Mouse (Mus musculus) testis, postnatal 10 days (tissue): ENCODE data around the gene Smdt1.
A peak's percentile ranks its signal among the peaks of the same experiment; 100 is the strongest.
"Not testable (repeated sequence)": the region's sequence is repeated elsewhere in the genome, so short reads cannot be mapped to it uniquely, and the experiment has no call there.

Experiments used
- DNase-seq: peaks from one replicate; pipeline ENCODE4 v3.0.0; 2021; ENCODE audit warnings: low spot score

Smdt1 gene

DNA sequence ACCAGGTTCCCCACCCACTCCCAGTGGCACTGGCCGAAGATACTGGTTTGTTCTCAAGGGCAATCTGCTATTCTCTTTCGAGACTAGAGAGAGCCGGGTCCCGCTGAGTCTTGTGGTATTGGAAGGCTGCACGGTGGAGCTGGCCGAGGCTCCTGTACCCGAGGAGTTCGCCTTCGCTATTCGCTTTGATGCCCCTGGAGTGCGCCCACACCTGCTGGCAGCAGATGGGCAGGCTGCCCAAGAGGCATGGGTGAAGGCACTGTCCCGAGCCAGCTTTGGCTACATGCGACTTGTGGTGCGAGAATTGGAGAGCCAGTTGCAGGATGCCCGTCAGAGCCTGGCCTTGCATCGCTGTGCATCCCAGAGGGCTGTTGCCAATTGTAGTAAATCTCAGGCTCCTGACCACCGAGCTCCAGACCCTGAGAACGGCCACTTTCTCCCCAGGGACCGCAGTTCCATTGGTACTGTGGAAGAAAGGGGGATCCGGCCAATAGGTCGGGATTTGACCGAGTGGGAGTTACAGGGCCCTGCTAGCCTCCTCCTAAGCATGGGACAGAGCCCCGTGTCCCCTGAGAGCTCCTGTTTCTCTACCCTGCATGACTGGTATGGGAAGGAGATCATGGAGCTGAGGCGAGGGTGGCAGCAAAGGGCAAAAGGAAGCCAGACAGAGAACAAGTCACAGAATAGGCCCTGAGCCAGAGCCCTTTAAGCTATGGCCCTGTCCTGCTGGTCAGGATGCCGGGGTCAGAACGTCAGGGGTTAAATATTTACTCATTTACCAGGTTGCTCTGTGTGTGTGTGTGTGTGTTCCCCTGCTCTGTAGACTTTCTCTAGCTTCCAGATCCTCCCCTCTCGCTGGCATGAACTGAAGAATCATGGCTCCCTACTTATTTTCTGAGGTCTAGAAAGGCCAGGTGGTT lies 4.9 kb downstream of the Smdt1 start:
- DNase-seq = peak; percentile 50

DNA sequence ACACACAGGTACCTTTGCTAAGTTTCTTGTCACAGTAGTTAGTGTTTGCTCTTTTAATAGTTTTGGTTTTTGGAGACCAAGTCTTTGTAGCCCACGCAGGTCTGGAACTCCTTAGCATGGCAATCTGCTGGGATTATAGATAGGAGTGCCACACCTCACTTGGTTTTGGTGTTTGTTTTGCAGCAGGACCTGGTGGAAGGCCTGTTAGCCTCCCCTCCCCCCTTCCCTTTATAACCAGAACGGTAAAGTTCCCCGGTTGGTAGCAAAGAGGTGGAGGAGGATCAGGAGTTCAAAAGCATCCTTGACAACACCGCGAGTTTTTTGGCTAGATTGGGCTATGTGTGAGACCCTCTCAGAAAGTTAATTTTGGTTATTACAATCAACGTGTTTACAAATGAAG lies 6.2 kb downstream of the Smdt1 start:
- DNase-seq = no peak

DNA sequence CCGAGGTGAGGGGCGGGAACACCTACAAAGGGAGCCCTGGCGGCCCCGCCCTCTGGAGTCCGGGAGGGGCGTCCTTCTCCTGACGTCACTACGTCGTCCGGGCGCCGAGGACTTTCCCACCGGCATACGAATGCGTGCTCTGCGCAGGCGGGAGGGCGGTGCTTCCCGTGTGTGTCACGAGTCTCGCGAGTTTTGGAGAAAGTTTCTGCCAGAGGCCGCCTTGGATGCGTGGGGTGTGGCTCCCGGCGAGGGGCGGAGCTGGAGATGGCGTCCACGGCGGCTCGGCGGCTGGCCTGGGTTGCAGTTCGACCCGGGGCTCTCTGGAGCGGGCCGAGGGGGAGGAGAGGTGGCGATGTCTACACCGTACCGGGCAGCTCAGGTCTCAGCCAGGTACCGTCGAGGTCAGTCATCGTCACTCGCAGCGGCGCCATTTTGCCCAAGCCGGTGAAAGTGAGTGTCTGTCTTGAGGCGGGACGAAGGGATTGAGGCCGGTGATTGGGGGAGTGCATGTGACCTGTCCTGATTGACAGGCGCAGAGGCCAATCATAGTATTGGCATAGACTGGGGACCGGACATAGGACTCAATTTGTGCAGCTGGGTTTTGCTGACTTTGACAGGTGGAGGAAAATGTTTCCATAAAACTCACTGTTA lies 7.2 kb downstream of the Smdt1 start:
- peak; percentile 97 for DNase-seq

DNA sequence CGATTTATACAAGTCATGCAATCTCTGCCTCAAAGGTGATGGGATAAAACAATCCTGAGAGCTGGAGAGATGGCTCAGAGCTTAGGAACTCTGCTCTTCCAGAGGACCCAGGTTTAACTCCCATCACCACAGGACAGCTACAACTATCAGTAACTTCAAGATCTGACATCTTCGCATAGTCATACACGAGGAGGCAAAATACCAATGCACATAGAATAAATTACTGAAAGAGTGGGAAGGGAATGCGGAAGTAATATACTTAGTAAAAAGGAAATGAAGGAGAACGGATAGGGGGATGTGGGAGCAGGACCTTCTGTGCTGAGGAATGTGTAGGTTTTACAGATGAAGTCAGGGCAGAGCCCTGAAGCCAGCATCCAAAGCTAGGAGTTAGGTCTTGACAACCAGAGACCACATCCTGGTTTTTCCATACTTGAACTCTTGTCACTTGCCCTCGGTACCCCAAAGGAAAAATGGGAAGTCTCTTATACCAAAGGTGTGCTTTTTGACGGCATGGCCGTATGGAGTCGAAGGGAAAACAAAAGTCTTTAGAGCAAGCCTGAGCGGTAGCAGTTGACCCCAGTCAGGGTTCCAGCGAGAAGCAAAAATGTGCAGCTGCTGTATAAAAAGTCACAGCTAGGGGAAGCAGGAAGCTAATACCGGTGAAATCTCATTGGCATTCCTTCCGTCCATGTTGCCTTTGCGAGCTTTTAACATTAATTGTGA lies 8.0 kb downstream of the Smdt1 start:
- DNase-seq = no peak

DNA sequence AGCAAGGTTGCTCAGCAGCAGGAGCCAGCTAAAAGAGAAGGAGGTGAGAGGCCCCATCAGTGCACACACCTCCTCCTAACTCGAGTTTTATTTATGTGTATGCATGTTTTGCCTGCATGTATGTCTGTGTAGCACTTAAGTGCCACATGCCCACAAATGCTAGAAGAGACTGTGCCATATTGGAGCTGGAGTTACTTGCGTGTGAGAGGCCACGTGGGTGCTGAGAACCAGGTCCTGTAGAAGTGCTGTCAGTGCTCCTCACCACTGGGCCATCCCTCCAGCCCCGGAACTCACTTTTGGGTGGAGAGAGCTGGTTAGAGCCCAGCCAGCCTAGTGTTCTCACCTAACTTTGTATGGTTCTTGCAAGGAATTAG lies 8.5 kb downstream of the Smdt1 start:
- DNase-seq = no peak

DNA sequence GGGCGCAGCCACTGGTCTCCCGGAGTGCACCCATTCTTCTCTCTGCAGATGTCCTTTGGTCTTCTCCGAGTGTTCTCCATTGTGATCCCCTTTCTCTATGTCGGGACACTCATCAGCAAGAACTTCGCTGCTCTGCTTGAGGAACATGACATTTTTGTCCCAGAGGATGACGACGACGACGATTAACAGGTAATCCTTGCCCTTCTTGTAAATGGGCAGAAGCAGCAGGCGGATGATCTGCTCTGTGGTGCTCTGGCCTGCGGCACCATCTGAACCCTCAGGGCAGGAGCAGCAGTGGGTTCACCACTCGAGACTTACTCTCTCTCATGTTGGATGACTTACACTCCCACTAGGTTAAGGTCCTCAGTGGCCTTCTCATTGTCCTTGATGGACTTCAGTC lies 9.1 kb downstream of the Smdt1 start:
- no peak for DNase-seq

DNA sequence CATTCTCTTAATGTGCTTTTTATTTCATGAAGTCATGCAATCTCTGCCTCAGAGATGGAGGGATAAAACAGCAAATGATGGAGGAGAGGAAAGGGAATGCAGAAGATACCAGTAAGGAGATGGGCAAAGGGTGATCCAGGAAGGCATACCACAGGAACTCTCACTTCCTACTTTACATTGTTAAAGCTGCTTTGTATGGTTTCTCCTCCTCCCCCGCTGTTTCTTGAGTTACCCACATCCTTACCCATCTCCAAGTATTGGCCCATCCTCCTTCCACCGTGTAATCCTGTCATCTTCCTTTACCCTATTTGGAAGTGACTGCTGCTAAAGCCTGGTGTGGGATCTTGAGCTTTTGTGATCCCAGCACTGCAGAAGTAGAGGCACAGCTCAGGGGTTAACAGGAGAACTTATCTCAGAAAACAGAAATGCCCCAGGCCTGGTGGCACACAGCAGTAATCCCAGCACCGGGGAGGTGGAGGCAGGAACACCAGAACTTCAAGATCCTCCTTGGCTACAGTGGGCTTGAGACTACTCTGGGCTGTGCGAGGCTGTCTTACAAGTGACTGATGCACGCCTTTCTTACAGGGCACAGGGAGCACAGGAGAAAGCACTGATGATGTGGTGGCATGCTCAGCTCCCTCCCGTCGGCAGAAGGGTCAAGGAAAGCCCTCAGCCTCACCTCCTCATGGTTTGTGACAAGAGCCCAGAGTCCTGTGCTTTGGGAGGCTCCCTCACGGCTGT lies 9.7 kb downstream of the Smdt1 start:
- DNase-seq = no peak

DNA sequence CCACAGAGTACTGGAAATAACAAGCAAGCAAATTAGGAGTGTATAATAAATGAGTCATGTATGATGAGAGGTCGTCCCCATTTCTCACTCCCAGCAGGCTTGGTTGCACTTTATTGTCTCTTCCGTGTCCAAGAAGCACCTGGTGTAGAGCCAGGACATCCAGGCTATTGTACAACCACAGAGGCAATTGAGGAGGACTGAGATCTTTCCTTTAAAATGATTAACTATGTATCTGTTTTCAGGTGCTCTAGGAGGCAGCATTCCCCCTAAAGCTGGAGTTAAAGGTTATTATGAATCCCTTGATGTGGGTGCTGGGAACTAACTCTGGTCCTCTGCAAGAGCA lies 10.2 kb downstream of the Smdt1 start:
- no peak for DNase-seq

DNA sequence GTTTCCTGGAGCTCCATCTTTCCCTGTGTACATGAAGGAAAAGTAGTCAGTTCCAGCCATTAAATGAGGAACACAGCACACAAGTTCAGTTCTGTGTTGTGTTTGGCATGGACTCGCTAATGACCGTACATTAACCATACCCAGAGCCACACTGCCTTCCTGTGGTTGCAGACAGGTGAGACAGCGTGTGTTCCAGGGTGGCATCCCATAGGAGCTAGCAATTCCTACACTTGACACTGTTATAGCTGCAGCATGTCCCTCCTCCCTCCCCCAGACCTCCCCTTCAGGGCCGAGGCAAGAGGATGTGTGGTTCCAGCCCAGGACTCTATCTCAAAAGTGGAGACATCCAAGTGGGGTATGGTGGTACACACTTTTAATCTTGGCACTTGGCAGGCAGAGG lies 11.6 kb downstream of the Smdt1 start:
- DNase-seq = no peak

DNA sequence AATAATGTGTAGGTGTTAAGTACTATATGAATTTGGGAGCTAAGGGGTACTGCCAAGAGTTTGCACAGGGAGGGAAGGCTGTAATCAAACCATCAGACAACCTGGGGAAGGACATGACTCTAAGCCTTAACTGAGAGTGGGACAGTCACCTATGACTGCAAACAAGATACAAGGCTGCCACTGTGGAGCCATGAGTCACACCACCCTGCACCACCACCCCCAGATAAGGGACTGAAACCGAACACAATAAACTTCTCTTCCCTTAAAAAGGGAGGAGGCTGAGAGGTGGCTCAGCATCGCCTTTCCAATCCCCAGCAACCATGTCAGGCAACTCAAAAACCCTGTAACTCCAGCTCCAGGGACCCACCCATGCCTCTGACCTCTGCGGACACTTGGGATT lies 12.7 kb downstream of the Smdt1 start:
- DNase-seq = no peak

DNA sequence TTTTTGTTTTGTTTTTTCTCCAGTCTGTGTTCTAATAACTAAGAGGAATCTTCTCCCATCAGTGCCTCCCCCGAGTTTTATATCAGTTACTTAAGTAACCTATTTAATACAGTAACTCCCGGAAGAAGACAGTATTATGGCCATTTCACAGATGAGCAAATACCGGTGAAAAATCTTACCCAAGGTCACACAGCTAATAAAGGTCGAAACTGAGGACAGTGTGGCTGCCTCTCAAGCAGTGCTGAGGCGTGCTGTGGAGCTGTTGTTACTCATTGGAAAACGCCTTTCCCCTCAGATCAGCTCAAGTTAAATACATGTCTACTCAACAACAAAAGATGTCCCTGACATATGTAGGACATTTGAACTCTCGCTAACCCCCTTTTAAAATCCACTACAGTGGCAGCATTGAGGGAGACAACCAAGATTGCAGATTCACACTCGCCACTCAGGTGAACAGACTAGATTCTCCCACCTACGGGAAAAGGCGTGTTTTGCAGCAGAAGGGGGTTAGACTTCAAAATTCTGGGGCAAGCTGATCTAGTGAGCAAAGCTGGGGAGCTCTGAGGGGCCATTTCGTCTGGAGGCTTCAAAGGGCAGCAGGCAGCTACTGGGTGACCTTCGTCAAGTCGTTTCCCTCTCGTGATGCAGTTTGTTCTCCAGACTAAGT lies 14.5 kb downstream of the Smdt1 start:
- no peak for DNase-seq

DNA sequence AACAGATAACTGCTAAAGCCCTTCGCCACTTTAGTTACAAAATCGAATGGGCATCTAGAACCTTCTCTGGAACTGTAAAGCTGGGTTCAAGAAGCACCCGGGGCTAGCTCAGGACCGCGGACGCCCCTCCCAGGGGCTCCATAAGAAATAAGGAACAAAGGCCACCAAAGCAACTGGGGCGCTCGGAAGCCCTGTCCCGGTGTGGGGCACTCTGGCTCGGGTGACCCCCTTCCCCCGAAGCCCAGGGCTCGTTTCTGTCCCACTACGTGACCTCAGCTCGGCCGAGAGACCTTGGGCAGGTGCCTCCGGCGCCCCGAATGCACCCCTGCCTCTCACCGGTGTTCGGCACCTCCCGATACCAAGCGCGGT lies 15.0 kb downstream of the Smdt1 start:
- no peak for DNase-seq

DNA sequence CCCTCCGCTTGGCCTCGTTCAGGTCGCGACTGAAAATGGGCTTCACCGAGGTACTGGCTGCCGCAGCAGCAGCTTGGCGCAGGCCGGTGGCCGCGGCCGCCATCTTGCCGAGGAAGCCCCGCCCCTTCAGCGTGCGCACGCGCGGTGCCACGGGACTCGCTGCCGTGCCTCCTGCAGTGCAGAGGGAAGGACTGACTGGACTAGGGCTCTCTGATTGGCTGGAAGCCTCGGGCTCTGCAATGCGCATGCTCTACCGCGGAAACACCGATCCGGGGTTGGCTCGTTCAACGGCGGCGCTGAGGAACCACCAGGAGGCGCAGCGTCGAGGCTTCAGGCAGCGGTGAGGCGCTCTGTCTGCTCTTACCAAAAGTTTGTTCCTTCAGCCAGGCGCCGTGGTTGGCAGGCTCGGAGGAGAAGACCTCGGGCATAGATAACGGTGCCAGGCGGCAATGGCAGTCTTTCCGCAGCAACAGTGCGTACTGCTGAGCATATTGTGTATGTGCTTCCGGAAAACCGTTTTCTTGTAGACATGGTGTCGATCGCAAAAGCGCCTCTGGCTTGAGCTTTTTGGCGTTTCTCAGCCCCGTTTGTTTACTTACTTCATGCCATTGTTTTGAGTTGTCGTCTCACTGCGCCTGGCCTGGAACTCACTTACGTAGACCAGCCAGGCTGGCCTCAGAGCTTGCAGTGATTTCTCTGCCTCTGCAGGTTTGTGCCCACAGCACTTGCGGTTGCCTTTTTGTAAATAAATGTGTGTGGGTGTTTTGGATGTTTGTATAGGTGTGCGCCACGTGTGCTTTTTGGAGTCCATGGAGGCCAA lies 15.6 kb downstream of the Smdt1 start, which contains the start of gene Ndufa6:
Gene Ndufa6 (minus strand): TSS at position 197 of the 820 bp plus-strand sequence.
- DNase-seq = peak; percentile 99

DNA sequence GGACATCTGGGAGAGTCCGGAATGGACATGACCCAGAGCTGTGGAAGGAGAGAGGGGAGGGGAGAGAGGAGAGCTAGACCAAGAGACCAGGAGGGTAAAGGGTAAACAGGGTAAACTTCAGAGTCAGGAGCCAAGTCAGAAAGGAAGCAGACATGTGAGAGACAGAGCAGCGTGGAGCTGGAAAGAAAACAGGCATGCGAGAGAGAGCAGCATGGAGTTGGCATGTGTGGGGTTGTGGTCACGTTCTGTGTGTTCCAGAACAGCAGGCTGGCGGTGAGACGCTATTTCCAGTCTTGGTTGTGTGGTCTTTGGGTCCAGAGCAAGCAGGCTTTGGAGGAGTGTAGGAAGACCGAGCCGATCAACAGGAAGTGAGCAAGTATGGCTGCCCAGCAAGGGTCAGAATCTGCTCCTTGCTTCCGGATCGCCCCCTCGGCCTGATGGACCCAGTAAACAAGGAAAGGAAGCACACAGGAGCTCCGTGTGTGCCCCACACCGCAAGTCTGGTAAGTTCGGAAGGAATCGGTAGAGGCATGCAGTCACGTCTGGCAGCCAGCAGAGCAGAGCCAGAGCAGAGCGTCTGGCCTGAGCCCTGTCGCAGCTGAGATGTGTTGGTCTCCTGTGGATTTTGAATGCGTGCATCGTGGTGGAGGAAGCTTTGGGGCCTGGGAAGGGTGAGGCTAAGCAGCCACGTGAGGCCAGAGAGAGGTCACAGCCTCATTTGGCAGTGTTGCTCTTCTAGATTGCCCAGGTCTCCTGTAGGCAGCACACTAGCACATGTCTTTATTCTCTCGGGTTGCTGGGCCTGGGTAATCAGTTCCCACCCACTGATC lies 19.9 kb downstream of the Smdt1 start:
- no peak for DNase-seq

DNA sequence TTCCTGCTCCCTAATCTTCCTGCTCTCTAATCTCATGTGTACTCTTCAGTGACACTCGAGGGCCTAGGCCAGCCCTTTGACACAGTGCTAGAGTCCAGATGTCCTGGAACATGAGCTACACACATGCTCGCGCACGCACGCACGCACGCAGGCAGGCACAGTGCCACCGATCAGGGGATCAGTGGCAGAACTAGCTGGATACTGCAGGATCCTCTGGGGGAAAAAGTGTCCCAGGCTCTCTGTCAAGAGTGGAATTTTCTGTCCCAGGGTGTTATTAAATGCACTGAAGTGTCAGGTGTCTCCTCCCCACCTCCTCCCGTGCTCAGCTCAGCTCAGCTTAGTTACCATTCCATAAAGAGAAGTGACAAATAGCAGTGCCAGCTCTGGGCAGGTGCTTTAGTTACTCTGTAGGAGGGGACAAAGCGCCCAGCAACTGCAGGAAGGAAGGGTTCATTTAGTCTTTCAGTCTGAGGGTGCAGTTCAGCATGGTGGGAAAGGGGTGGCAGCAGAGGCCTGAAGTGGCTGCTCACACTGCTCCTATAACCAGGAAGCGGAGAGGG lies 22.8 kb downstream of the Smdt1 start:
- peak; percentile 44 for DNase-seq

DNA sequence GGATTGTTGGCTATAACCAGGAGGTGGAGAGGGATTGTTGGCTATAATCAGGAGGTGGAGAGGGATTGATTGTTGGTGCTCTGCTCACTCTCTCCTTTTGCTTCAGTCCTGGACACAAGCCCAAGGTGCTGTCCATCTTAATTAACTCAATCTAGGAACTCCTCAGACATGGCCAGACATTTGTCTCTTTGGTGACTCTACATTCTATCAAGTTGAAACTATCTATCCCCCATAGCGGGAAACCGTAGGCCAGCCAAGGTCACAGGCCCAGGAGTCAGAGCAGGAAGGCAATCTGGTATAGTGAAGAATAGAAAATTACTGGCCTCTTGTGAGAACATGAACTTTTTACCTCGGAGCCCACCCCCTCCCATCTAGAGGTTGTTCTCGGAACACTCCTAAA lies 23.5 kb downstream of the Smdt1 start:
- peak; percentile 37 for DNase-seq

DNA sequence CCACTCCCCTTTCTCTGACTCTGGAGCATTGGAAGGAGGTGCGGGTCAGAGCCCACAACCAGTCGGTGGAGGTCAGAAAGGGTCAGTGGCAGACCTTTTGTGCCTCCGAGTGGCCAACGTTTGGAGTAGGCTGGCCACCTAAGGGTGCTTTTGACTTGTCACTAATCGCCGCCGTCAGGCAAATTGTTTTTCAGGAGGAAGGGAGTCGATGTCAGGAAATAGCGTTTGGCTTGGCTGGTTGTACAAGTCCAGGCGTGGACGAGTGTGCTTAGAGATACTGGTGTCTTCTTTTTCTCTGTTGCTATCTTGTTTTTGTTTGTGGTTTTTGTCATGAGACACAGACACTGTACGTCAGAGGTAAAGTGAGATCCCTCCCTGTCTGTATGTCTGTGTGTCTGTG lies 25.0 kb downstream of the Smdt1 start:
- DNase-seq = not testable (repeated sequence)

DNA sequence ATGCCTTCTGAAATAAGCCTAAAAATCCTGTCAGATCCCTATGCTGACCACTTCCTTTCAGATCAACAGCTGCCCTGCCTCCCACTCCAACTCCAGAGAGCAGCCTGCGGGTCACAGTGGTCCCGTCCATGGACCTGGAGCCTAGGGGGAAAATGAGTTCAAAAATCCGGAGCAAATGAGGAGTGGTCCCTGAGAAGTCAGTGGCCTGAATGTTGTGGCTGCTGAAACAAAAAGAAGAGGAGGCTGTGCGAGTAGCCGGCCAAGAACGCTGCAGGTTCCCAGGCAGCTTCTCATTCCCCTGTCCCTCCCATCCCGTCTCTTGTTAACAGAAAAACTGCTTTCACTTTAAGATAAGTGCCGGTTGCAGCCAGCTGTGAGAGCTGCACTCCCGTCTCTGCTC lies 25.8 kb downstream of the Smdt1 start:
- DNase-seq = peak; percentile 13

DNA sequence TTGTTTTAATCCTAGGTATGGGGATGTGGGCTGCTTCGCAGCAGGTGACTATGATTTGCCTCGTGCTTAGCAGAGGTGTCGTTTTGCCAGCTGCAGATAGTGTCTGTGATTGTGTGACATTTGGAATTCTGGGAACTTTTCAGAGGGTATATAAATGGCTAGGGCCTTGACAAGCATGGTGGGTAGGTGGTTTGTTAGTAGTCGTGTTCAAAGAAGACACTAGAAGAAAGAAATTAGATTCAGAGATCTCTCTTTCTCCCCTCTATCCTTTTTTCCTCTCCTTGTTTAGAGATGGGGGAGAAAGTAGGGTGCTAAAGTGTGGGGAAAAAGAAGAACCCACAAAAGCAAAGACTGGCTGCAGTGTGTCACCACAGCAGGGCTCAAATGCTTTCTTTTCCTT lies 29.4 kb downstream of the Smdt1 start:
- no peak for DNase-seq

DNA sequence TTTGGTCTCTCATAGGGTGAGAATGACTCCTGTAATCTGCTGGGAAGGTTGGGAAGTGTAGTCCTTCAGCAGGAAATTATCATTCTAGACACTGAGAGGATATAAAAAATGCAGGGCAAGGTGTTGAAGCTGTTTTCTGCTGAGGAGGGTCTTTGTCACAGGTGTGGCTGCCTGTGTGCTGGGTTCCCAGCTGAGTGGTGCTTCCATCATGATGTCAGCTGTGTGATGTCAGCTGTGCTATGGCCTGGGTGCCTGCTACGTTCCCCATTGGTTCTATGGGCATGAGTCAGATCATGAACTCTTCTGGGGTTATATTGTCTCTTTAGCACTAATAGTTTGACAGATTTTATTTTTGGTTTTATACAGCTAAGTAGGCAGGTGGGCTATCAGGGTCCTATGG lies 30.1 kb downstream of the Smdt1 start:
- no peak for DNase-seq
